In the genomic region with DNA sequence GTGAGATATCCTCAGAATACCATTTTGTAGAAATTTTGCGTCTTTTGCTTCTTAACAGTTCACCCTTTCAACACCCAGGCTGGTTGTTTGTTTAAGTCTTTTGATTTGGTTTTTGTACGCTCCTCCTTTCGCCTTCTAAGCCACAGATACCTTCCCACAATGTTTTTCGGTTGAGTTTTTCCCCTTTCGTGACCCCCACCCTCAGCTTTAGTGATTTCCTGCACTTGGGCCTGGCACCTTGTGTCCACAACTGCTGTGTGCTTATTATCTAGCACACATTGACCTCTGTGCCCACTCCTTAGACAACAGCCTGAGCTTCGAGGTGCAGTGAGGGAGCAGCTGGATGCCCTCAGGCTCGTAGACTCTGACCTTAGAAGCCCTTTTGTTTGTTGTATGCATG, we compare ENCODE assay signal across 9 mouse cellular contexts. TPM values are rescaled to one million over a fixed set of nuclear protein-coding genes. Genes with fewer than 3 reads are reported as not detected.
DNase-seq lines count a peak whose midpoint lies in the region; ATAC-seq lines count a peak whose summit lies in the region.
"Had no signal": no experiment of that assay in that cellular context is flagged by ENCODE, and none has a peak within 500 bp of the region (broad histone marks: within the 10 kb centered on the region; RNA-seq: fewer than 3 reads in every experiment).

No protein-coding gene starts in this region.

- H3K27ac ChIP-seq in heart, embryonic 10.5 days, result peak overlapping the region; percentile 29; the same call in 1 of the 2 replicates
- H3K27ac ChIP-seq in forebrain, embryonic 16.5 days (ENCODE audit: low read length), result no peak overlapping the region
- H3K27ac ChIP-seq in macrophage, result 0 out of 2 replicates have a peak overlapping the region, but pooled peaks have one; percentile 66

- H3K27me3 ChIP-seq in heart, embryonic 10.5 days (ENCODE audit: insufficient read depth, poor library complexity, severe bottlenecking), result no peaks in the 10 kb centered on the region
- no peaks in the 10 kb centered on the region for H3K27me3 ChIP-seq in forebrain, embryonic 16.5 days (replicated peaks; ENCODE audit: control insufficient read depth, insufficient read depth, low read length)
- H3K27me3 ChIP-seq: Patski had no signal

- H3K4me3 ChIP-seq in heart, embryonic 10.5 days, result peak overlapping the region; percentile 88
- H3K4me3 ChIP-seq in forebrain, embryonic 16.5 days (replicated peaks; ENCODE audit: low read length), result peak overlapping the region; percentile 93
- H3K4me3 ChIP-seq in macrophage (ENCODE audit: inconsistent target), result peak overlapping the region; percentile 92

- peak overlapping the region; percentile 95 for H3K9ac ChIP-seq in forebrain, embryonic 16.5 days (replicated peaks; ENCODE audit: low read depth, low read length)

- H3K9me3 ChIP-seq in heart, embryonic 10.5 days, result no peaks in the 10 kb centered on the region
- H3K9me3 ChIP-seq in forebrain, embryonic 16.5 days (ENCODE audit: control insufficient read depth, low read length), result peaks cover 2% of the 10 kb centered on the region; the same call in 1 of the 2 replicates

- WGBS in heart, embryonic 10.5 days, result 71% methylated on average over 7 of the region's 7 CpGs
- 60% methylated on average over 7 of the region's 7 CpGs for WGBS in forebrain, embryonic 16.5 days
- 78% methylated on average over 7 of the region's 7 CpGs for WGBS in macrophage (ENCODE audit: missing documents)

- ATAC-seq in forebrain, embryonic 16.5 days, result no peak
- no peak for ATAC-seq in monocyte, adult 5-6 weeks (replicated peaks; ENCODE audit: insufficient number of reproducible peaks, low FRiP score, low TSS enrichment, poor library complexity, severe bottlenecking)
- ATAC-seq in megakaryocyte progenitor cell, adult 5-6 weeks (replicated peaks; ENCODE audit: poor library complexity), result no peak
- ATAC-seq: Patski had no signal

- H3K4me2 ChIP-seq in forebrain, embryonic 16.5 days (ENCODE audit: low read length), result peak overlapping the region; percentile 70

- no peak for DNase-seq in heart, embryonic 10.5 days (ENCODE audit: low spot score)
- DNase-seq in heart, adult 8-10 months (ENCODE audit: low spot score), result no peak
- DNase-seq in CD8-positive naive resting alpha-beta T cell, adult 2 months (ENCODE audit: low read depth in 2 of 2, low spot score in 2 of 2), result peak; percentile 22 to 52
- DNase-seq in cerebellum, adult 18-20 months, result no peak

- H3K36me3 ChIP-seq in heart, embryonic 10.5 days, result peaks cover 9% of the 10 kb centered on the region; the same call in 1 of the 2 replicates
- H3K36me3 ChIP-seq in forebrain, embryonic 16.5 days (ENCODE audit: control insufficient read depth, insufficient read depth), result peaks cover 7% of the 10 kb centered on the region; the same call in 1 of the 2 replicates
- no peaks in the 10 kb centered on the region for H3K36me3 ChIP-seq in macrophage (ENCODE audit: inconsistent target)

- H3K4me1 ChIP-seq in heart, embryonic 10.5 days, result peaks cover 12% of the 10 kb centered on the region; the same call in 1 of the 2 replicates
- H3K4me1 ChIP-seq in forebrain, embryonic 16.5 days (replicated peaks; ENCODE audit: control insufficient read depth, insufficient read depth, low read length), result peaks cover 17% of the 10 kb centered on the region

- H3K79me2 ChIP-seq in macrophage (ENCODE audit: inconsistent target), result peaks cover 59% of the 10 kb centered on the region

RNA-seq across cellular contexts. Expression of a gene that starts 1.2 kb away (rescaled TPM):
- polyA plus RNA-seq in heart, embryonic 10.5 days (2016; fragmentation: Nextera tagmentation; extraction: Ambion mirVana), result 32.0 and 37.4 TPM in 2 replicates
- total RNA-seq in heart, adult 8-10 months (2022), result 10 to 100 TPM; 18.2 to 30.8 (median 24.7) TPM
- 68.3 and 72.3 TPM in 2 replicates for polyA plus RNA-seq in forebrain, embryonic 16.5 days (2015; fragmentation: Nextera tagmentation; extraction: Ambion mirVana)
- total RNA-seq in macrophage (2018; cell fraction: chromatin; rRNA removed), result 10 to 100 TPM in 23 of 26 experiments, 1 to 10 TPM in 3; 8.8 to 80.4 (median 31.3) TPM
- total RNA-seq in macrophage (2018; cell fraction: cytosol; rRNA removed), result 10 to 100 TPM in 24 of 26 experiments, 1 to 10 TPM in 2; 8.4 to 25.0 (median 18.3) TPM
- total RNA-seq in macrophage (2018; cell fraction: nucleus; rRNA removed), result 100 to 1,000 TPM in 1 of 26 experiments, 10 to 100 TPM in 22, 1 to 10 TPM in 3; 6.6 to 103 (median 25.7) TPM
- 16.7 to 37.7 TPM (median 19.2 TPM) in 3 replicates for polyA plus RNA-seq in macrophage (2018)
- 36.1 to 55.1 TPM (median 37.0 TPM) in 3 replicates for total RNA-seq in monocyte, adult 5-6 weeks (2017)
- total RNA-seq in megakaryocyte progenitor cell, adult 5-6 weeks (2015), result 48.7 and 59.7 TPM in 2 replicates
- total RNA-seq in megakaryocyte progenitor cell, adult 5-6 weeks (2017), result 35.5 and 37.2 TPM in 2 replicates

RNA-seq across cellular contexts. Expression of a gene that starts 28.8 kb away (rescaled TPM):
- polyA plus RNA-seq in heart, embryonic 10.5 days (2016; fragmentation: Nextera tagmentation; extraction: Ambion mirVana), result 0.55 and 1.8 TPM in 2 replicates
- total RNA-seq in heart, adult 8-10 months (2022), result 1 to 10 TPM in 3 of 4 experiments, under 1 TPM in 1; 0.78 to 2.1 (median 1.1) TPM
- 0.75 and 0.92 TPM in 2 replicates for polyA plus RNA-seq in forebrain, embryonic 16.5 days (2015; fragmentation: Nextera tagmentation; extraction: Ambion mirVana)
- total RNA-seq in macrophage (2018; cell fraction: chromatin; rRNA removed), result 1 to 10 TPM in 6 of 26 experiments, under 1 TPM in 6, not detected in 14; 0.25 to 2.6 (median 0.97) TPM
- 1 to 10 TPM in 1 of 26 experiments, under 1 TPM in 25; 0.06 to 1.1 (median 0.25) TPM for total RNA-seq in macrophage (2018; cell fraction: cytosol; rRNA removed)
- 1 to 10 TPM in 3 of 26 experiments, under 1 TPM in 21, not detected in 2; 0.11 to 4.2 (median 0.44) TPM for total RNA-seq in macrophage (2018; cell fraction: nucleus; rRNA removed)
- 0.23 to 0.37 TPM (median 0.35 TPM) in 3 replicates for polyA plus RNA-seq in macrophage (2018)
- total RNA-seq in monocyte, adult 5-6 weeks (2017), result 0.49 TPM in 1 of 3 replicates, not detected in the others
- 0.64 and 2.3 TPM in 2 replicates for total RNA-seq in megakaryocyte progenitor cell, adult 5-6 weeks (2015)
- 2.4 and 3.4 TPM in 2 replicates for total RNA-seq in megakaryocyte progenitor cell, adult 5-6 weeks (2017)

Comparison
In these comparisons a context has a peak if more than half of its experiments do, and no peak if none do; other contexts are left out.
1. DNase-seq: peak in CD8-positive naive resting alpha-beta T cell, adult 2 months (2 of 2); none in heart, embryonic 10.5 days (single experiment), heart, adult 8-10 months (single experiment) and cerebellum, adult 18-20 months (0 of 2).
2. Peak in every context shown above with its lines, with median percentiles within 50 percentile points of each other: H3K4me3 ChIP-seq.